Mouse (Mus musculus): Measurements from ENCODE around the gene Syn3. TPM values are rescaled to one million over a fixed set of nuclear protein-coding genes. Genes with fewer than 3 reads are reported as not detected.

Gene Syn3
- polyA plus RNA-seq, 1 experiment from 2014 or later: 14.7 TPM

DNA sequence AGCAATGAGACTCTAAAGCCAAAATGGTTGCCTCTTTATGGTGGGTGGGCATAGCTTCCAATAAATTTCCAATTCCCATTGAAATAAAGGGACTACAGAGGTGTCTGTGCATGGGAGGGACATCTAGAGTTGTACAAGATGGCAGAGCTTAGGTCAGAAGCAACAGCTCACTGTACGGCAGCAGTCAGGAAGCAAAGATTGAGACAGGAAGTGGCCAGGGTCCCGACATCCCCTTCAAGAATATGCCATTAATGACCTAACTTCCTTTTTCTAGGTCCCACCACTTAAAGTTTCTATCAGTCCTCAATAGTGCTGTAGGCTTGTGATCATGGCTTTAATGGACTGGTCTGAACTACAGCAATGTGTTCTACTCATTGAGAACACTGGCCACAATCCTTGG lies 330.6 kb downstream of the Syn3 start:
- Histone ChIP-seq H3K4me3 (no peak overlapping the region), H3K9me3 (no peaks in the 10 kb centered on the region), H3K27ac (replicated peaks) (no peak overlapping the region), H3K36me3 (no peaks in the 10 kb centered on the region), H3K4me1 (replicated peaks) (peaks cover 6% of the 10 kb centered on the region; the same call in 1 of the 2 replicates), H3K9ac (no peak overlapping the region), H3K4me2 (no peak overlapping the region), H3K27me3 (no peaks in the 10 kb centered on the region)
- WGBS: 81% methylated on average over 2 of the region's 2 CpGs
- ATAC-seq (ENCODE audit: low read depth): no peak

DNA sequence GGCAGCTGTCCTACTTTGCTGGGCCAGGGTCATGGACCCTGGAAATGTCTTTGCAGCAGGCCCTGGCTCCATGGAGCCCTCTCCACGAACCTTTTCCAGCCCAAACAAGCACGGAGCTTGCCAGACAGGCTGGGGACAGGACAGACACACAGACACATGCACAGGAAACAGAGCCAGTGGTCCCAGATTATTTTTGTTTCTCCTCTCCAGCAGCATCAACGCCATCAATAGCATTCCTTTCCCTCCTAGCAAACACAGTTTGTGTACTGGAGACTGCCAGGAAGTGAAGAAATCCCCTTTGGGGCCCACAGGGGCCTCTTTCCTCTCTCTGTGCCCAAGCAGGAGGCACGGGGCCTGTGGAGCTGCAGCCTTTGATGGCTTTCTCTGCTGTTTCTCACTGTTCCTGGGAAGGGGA lies 331.8 kb downstream of the Syn3 start:
- 23% methylated on average over 4 of the region's 4 CpGs for WGBS
- no peaks in the 10 kb centered on the region for H3K9me3 ChIP-seq
- peak overlapping the region; percentile 53; the same call in 1 of the 2 replicates for H3K27ac ChIP-seq (replicated peaks)
- no peak overlapping the region for H3K4me3 ChIP-seq
- no peaks in the 10 kb centered on the region for H3K27me3 ChIP-seq
- ATAC-seq (ENCODE audit: low read depth): no peak
- H3K4me2 ChIP-seq: no peak overlapping the region
- H3K4me1 ChIP-seq (replicated peaks): peaks cover 6% of the 10 kb centered on the region; the same call in 1 of the 2 replicates
- H3K9ac ChIP-seq: no peak overlapping the region
- no peaks in the 10 kb centered on the region for H3K36me3 ChIP-seq

DNA sequence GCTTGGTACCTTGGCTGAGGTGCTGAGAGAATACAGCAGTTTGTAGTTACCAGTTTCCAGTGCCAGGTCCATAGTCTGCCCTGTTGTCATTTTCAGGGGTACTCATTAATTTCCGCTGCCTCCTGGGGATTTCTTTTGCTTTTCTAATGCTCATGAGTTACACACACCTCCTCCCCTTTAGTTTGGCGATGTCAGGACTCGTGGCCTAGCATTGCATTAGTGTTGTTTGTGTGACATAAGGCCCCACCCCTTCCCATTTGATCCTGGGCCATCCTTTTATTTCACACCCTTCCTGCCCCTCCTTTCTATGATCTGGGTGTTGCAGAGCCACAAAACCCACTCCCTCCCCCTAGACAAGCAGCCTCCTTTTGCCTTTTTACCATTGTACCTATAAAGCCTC lies 334.6 kb downstream of the Syn3 start:
- no peak overlapping the region for H3K27ac ChIP-seq (replicated peaks)
- no peak overlapping the region for H3K4me3 ChIP-seq
- no peaks in the 10 kb centered on the region for H3K9me3 ChIP-seq
- H3K27me3 ChIP-seq: no peaks in the 10 kb centered on the region
- ATAC-seq (ENCODE audit: low read depth): no peak
- H3K4me2 ChIP-seq: no peak overlapping the region
- H3K36me3 ChIP-seq: no peaks in the 10 kb centered on the region
- WGBS: 46% methylated on average over 3 of the region's 3 CpGs
- H3K9ac ChIP-seq: no peak overlapping the region
- H3K4me1 ChIP-seq (replicated peaks): peaks cover 6% of the 10 kb centered on the region; the same call in 1 of the 2 replicates

DNA sequence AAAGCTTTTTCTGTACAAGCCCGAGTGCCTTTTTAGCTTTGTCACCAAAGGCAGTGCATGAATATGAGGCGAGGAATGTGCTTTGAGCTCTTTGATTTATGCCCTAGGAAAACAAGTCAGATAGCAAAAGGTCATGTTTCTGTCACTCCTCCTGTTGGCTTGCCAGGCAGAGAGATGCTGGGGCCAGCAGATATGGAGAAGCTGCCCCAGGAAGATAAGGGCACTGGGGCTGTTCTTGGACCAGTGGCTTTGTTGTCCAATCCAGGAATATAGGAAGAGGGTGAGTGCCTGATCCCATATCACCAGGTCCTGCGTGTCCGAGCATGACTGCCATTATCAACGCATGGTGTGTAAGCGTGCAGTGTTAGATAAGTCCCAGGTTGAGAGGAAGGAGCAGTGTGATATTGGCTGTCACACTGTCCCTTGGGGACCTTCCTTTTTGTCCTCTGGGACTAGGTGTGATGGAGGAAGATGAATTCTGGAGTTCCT lies 336.9 kb downstream of the Syn3 start:
- Histone ChIP-seq H3K9ac (no peak overlapping the region), H3K4me3 (no peak overlapping the region), H3K4me1 (replicated peaks) (peaks cover 6% of the 10 kb centered on the region; the same call in 1 of the 2 replicates), H3K27ac (replicated peaks) (no peak overlapping the region), H3K4me2 (no peak overlapping the region), H3K36me3 (no peaks in the 10 kb centered on the region), H3K27me3 (no peaks in the 10 kb centered on the region), H3K9me3 (no peaks in the 10 kb centered on the region)
- no peak for ATAC-seq (ENCODE audit: low read depth)
- WGBS: 76% methylated on average over 6 of the region's 6 CpGs

DNA sequence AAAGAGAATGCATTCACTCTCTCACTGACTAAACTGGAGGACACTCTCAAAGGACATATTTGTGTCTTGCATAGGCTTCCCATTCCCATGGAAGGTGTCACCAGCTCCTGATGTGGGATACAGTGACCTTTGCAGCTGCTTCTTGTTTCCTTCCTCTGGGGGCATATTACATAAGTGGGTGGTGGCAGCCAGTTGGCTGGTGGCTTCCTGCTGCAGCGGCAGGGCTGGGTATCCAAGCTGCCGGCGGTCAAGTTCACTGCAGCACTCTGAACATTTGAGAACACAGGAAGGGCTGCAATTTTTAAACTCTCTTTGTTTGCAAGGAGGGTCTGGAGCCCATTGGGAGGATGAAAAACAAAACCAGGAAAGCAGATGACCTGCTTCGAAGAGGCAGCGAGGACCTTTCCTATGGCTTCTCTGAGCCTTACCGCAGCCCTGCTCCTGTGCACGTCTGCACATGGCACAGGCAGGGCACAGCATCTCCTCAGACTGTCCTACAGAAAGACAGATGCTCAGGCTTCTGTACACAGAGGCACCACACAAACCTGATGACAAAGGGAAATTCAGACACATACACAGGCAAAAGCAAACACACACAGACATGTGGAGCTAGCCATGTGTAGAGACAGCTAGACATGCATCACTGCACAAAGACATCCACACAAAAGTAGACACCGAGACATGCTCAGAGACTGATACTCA lies 340.3 kb downstream of the Syn3 start:
- Histone ChIP-seq H3K4me1 (replicated peaks) (0 out of 2 replicates have a peak, but pooled peaks cover 4% of the 10 kb centered on the region), H3K9ac (no peak overlapping the region), H3K27me3 (no peaks in the 10 kb centered on the region), H3K4me3 (no peak overlapping the region), H3K36me3 (no peaks in the 10 kb centered on the region), H3K9me3 (no peaks in the 10 kb centered on the region), H3K27ac (replicated peaks) (0 out of 2 replicates have a peak overlapping the region, but pooled peaks have one; percentile 23), H3K4me2 (no peak overlapping the region)
- WGBS: 77% methylated on average over 8 of the region's 8 CpGs
- no peak for ATAC-seq (ENCODE audit: low read depth)

DNA sequence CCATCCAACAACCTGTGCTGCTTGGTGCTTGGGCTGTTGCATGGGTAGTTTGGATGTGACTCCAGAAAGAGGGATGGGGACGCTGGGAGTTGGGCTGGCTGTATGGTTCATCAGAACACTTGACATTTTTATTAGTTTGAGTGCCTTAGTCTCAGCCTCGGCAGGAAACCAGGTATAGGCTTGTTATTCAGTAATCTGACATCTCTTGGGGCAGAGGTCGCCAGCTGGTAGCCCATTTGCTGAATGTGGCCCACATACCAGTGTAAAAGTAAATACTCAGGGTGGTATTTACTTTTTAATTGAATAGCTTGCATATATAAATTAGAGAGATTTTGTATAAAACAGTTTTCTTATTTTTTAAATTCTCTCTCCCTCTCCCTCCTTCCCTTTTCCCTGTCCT lies 343.4 kb downstream of the Syn3 start:
- 59% methylated on average over 3 of the region's 3 CpGs for WGBS
- no peak for ATAC-seq (ENCODE audit: low read depth)
- H3K4me2 ChIP-seq: no peak overlapping the region

DNA sequence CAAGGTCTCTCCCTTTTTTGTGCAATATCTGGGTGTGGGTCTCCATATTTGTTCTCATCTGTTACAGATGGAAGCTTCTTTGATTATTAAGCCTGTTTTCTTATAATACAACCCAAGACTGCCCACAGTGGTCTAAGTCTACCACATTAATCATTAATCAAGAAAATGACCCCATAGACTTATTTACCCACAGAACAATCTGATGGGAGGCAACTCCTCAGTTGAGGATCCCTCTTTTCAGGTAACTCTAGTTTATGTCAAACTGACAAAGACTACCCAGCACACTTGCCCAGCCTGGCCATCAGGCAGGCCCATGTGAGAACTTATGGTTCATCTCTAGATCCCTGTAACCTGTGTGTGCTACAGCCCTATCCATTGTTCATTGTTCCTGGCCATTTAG lies 345.5 kb downstream of the Syn3 start:
- H3K27ac ChIP-seq (replicated peaks): no peak overlapping the region
- H3K4me3 ChIP-seq: no peak overlapping the region
- ATAC-seq (ENCODE audit: low read depth): no peak

More for the DNA sequence above, 343.4 kb downstream of the Syn3 start:
- Histone ChIP-seq H3K9me3 (no peaks in the 10 kb centered on the region), H3K27me3 (no peaks in the 10 kb centered on the region), H3K36me3 (no peaks in the 10 kb centered on the region), H3K9ac (no peak overlapping the region), H3K4me1 (replicated peaks) (0 out of 2 replicates have a peak, but pooled peaks cover 4% of the 10 kb centered on the region), H3K4me3 (no peak overlapping the region), H3K27ac (replicated peaks) (no peak overlapping the region)

DNA sequence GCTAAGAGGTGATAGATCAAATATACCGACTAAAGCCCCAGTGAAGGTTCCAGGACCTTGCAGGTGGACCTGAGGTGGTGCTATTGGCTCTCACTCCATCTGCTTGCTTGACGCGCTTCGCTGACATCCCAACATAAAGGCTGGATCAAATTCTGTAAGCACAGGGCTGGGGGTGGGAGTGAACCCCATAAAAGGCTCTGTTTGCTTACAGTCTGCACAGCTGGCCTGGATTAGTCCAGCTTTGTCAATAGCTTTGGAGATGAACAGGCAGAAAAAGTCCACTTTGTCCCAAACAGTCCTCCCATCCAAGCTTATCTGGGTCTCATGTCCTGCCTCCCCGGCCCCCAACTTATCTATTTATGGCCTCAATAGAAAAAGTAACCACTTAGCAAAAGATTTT lies 347.3 kb downstream of the Syn3 start:
- Histone ChIP-seq H3K4me2 (no peak overlapping the region), H3K36me3 (no peaks in the 10 kb centered on the region), H3K4me1 (replicated peaks) (peaks cover 15% of the 10 kb centered on the region; the same call in 1 of the 2 replicates), H3K27ac (replicated peaks) (no peak overlapping the region), H3K4me3 (no peak overlapping the region), H3K9me3 (no peaks in the 10 kb centered on the region), H3K27me3 (no peaks in the 10 kb centered on the region), H3K9ac (no peak overlapping the region)
- 88% methylated on average over 5 of the region's 5 CpGs for WGBS
- no peak for ATAC-seq (ENCODE audit: low read depth)

More for the DNA sequence above, 345.5 kb downstream of the Syn3 start:
- no peak overlapping the region for H3K9ac ChIP-seq
- H3K27me3 ChIP-seq: no peaks in the 10 kb centered on the region
- H3K36me3 ChIP-seq: no peaks in the 10 kb centered on the region
- H3K4me1 ChIP-seq (replicated peaks): peaks cover 15% of the 10 kb centered on the region; the same call in 1 of the 2 replicates
- no peaks in the 10 kb centered on the region for H3K9me3 ChIP-seq
- H3K4me2 ChIP-seq: no peak overlapping the region

DNA sequence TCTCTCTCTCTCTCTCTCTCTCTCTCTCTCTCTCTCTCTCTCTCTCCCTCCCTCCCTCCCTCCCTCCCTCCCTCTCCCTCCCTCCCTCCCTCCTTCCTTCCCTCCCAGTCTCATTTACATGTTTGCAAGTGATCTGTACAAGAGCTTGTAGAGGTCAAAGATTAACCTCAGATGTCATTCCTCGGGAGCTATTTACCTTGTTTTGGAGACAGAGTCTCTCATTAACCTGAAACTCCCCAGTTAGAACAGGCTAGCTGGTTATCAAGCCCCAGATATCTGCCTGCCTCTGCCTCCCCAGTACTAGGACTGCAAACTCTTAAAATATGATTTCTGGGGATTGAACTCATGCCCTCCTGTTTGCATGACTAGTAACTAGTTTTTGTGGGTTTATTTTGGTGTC lies 348.6 kb downstream of the Syn3 start:
- no peak overlapping the region for H3K27ac ChIP-seq (replicated peaks)
- no peaks in the 10 kb centered on the region for H3K9me3 ChIP-seq
- no peak overlapping the region for H3K9ac ChIP-seq
- H3K36me3 ChIP-seq: no peaks in the 10 kb centered on the region
- H3K4me3 ChIP-seq: no peak overlapping the region
- H3K4me2 ChIP-seq: no peak overlapping the region
- ATAC-seq (ENCODE audit: low read depth): no peak
- 71% methylated on average over 1 of the region's 1 CpGs for WGBS
- peaks cover 15% of the 10 kb centered on the region; the same call in 1 of the 2 replicates for H3K4me1 ChIP-seq (replicated peaks)
- H3K27me3 ChIP-seq: no peaks in the 10 kb centered on the region

DNA sequence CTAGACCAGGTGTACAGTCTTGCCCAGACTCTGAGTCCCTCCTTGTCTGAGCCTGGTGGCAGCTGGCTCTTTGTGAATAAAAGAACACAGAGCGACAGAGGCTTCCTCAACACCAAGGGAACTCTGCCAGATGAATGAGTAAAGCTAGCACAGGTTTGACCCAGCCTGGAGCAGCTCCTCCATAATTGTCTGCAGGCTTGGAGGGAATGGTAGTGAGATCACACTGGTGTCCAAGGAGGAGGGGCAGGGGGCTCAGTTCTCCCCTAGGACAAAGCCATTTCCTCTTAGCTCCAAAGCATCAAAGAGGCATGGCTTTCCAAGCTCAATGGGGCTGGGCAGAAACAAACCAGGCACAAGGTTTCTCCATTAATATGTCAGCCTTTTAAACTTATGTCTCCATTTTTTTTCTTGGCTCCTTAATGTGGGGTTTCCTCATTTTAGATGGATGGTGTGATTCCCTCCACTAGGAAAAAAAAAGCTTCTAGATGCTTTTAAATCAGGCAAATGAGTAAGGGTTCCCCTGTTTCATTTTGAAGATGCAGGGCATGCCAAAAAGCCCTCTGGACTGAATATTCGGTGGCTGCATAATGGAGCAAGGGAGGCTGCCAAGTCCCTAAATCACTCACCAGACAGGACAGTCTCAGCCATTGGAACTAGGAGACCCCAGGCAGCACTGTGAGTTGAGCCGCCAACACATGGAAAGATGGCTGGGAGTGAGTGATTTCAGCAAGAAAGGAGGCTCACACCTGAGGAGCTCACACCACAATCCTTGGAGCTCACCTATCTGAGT lies 349.5 kb downstream of the Syn3 start:
- H3K9me3 ChIP-seq: no peaks in the 10 kb centered on the region
- no peak overlapping the region for H3K4me3 ChIP-seq
- peaks cover 15% of the 10 kb centered on the region; the same call in 1 of the 2 replicates for H3K4me1 ChIP-seq (replicated peaks)
- 53% methylated on average over 3 of the region's 3 CpGs for WGBS
- no peak overlapping the region for H3K4me2 ChIP-seq
- peak; percentile 80 for ATAC-seq (ENCODE audit: low read depth)
- no peak overlapping the region for H3K9ac ChIP-seq
- peak overlapping the region; percentile 29 for H3K27ac ChIP-seq (replicated peaks)
- no peaks in the 10 kb centered on the region for H3K36me3 ChIP-seq
- H3K27me3 ChIP-seq: no peaks in the 10 kb centered on the region

DNA sequence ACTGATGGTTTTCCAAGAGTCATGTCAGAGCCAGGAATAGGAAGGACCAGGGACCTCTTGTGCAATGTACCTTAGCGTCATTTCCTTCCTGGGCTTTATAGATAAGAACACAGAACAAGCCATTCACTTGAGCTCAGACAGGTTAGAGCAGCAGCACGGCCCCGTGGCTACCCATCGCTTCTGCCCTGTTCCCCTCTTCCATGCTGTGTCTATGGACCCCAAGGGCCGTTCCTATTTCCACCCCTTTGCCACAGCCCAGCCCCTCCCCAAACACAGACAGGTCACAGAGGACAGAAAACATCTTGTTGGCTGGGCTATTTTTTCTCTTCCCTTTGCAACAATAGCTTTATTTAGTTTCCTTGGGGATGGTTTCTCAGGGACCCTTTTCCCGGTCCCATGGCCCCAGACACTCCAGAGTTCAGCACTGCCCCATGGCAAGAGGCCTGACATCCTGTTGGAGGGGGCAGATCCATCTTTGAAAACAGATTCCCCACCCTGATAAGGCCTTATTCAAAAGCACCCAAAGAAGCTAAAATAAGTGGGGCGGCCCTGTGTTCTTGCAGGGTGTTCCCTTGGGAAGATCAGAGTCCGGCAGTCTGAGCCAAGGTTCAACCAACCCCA lies 359.5 kb downstream of the Syn3 start:
- ATAC-seq (ENCODE audit: low read depth): no peak
- Histone ChIP-seq H3K36me3 (no peaks in the 10 kb centered on the region), H3K27ac (replicated peaks) (no peak overlapping the region), H3K27me3 (no peaks in the 10 kb centered on the region), H3K4me1 (replicated peaks) (peaks cover 8% of the 10 kb centered on the region), H3K9ac (no peak overlapping the region), H3K4me3 (no peak overlapping the region), H3K9me3 (no peaks in the 10 kb centered on the region), H3K4me2 (no peak overlapping the region)
- WGBS: 79% methylated on average over 8 of the region's 8 CpGs

Measured in neural tube, embryonic 13.5 days (tissue).